Mouse (Mus musculus) macrophage (primary cell): Measurements from ENCODE around the gene Gm21650. TPM values are rescaled to one million over a fixed set of nuclear protein-coding genes. Genes with fewer than 3 reads are reported as not detected.
"Not testable (repeated sequence)": the region's sequence is repeated elsewhere in the genome, so short reads cannot be mapped to it uniquely, and the experiment has no call there.

Source experiments
- H3K27ac ChIP-seq: fragments of 350-480 bp; formaldehyde crosslinking; 2 replicates; pipeline ENCODE4 v1.9.0; 2021
- H3K36me3 ChIP-seq: fragments of 350-480 bp; formaldehyde crosslinking; 2 replicates; pipeline ENCODE4 v1.9.0; 2021; ENCODE audit errors: inconsistent target
- H3K4me3 ChIP-seq: fragments of 350-480 bp; formaldehyde crosslinking; 2 replicates; pipeline ENCODE4 v1.9.0; 2021; ENCODE audit errors: inconsistent target
- H3K79me2 ChIP-seq: fragments of 350-480 bp; formaldehyde crosslinking; 2 replicates; pipeline ENCODE4 v1.9.0; 2021; ENCODE audit errors: inconsistent target
- WGBS: methylation state at CpG from one replicate; pipeline ENCODE4 v1.1.7; 2026; ENCODE audit warnings: inconsistent platforms; ENCODE audit not compliant: missing documents; 5-methylcytosine and 5-hydroxymethylcytosine counted together
- polyA plus RNA-seq: library from polyadenylated mRNA; stranded (reverse); fragments of 250-400 nt; gene quantifications from 3 replicates; pipeline ENCODE4 v1.2.4, GENCODE M21; 2018; ENCODE audit warnings: inconsistent platforms
- total RNA-seq, 78 experiments: library from RNA; depleted of rRNA; stranded (reverse); fragments of 250-400 nt; gene quantifications; 1 replicate in 9 of 78; 2 replicates in 24 of 78; 3 replicates in 43 of 78; 4 replicates in 2 of 78; pipeline ENCODE4 v1.2.4; 2018; ENCODE audit warnings: inconsistent platforms in 56 of 78

The Gm21650 gene
- total RNA-seq (2018; cell fraction: chromatin; rRNA removed), result not detected
- not detected for total RNA-seq (2018; cell fraction: cytosol; rRNA removed)
- total RNA-seq (2018; cell fraction: nucleus; rRNA removed), result not detected
- polyA plus RNA-seq, result not detected in 3 replicates

GRCm38 (mm10) chrY:77692508-77692907, at the start of gene Gm21650:
Gene Gm21650 (plus strand): TSS chrY:77692808.
- no CpG with 5 or more reads among the region's 6 CpGs for WGBS
- not testable (repeated sequence) for H3K27ac ChIP-seq, H3K36me3 ChIP-seq, H3K79me2 ChIP-seq, H3K4me3 ChIP-seq
